ENCODE assay signal across 21 mouse cellular contexts in the genomic region with DNA sequence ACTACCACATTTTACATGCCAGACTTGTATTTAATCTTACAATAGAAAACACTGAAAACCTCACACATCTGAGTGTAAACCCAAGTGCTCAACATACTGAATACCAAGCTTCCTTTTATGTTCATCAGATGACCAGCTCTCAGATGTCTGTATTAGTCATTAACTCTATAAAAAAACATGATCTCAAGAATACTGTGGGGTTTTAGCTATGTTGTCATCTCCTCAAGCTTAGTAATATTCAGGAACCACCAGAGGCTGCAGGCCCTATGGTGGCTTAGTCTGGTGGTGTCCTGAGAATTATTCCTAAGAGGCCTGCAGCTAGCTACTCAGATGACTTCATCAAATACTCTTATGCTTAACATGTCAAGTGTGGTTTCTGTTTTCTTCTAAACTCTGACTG. TPM values are rescaled to one million over a fixed set of nuclear protein-coding genes. Genes with fewer than 3 reads are reported as not detected.
"Had no signal": no experiment of that assay in that cellular context is flagged by ENCODE, and none has a peak within 500 bp of the region (broad histone marks: within the 10 kb centered on the region; RNA-seq: fewer than 3 reads in every experiment).

No protein-coding gene starts in this region.

- H3K36me3 ChIP-seq: limb, embryonic 15.5 days; liver, embryonic 12.5 days; midbrain, embryonic 15.5 days; neural tube, embryonic 13.5 days had no signal

- DNase-seq: kidney, postnatal 25 days; lung, embryonic 14.5 days; lung, postnatal 10 days; lung, postnatal 4 days; right cerebral cortex, postnatal 14 days; thymus, postnatal 4 days had no signal

- H3K27ac ChIP-seq: left cerebral cortex, adult 2 months; limb, embryonic 15.5 days; liver, embryonic 12.5 days; midbrain, embryonic 15.5 days; neural tube, embryonic 13.5 days had no signal

- ATAC-seq: liver, embryonic 12.5 days; midbrain, embryonic 15.5 days had no signal

- H3K4me3 ChIP-seq: left cerebral cortex, adult 2 months; limb, embryonic 15.5 days; liver, embryonic 12.5 days; megakaryocyte, embryonic 14.5 days; midbrain, embryonic 15.5 days; neural tube, embryonic 13.5 days had no signal

RNA-seq across cellular contexts. Expression of a gene that starts 36.7 kb away (rescaled TPM):
- total RNA-seq: layer of hippocampus, postnatal 25 days; left cerebral cortex, adult 2 months; monocyte, adult 5-6 weeks had no signal
- polyA plus RNA-seq: limb, embryonic 11.5 days; limb, embryonic 15.5 days; liver, embryonic 12.5 days; liver, embryonic 16.5 days; lung, embryonic 14.5 days; midbrain, embryonic 11.5 days; midbrain, embryonic 15.5 days; neural tube, embryonic 13.5 days; spleen, adult 2 months; stomach, embryonic 16.5 days had no signal

RNA-seq across cellular contexts. Expression of a gene that starts 54.7 kb away (rescaled TPM):
- total RNA-seq: layer of hippocampus, postnatal 25 days; left cerebral cortex, adult 2 months; left cerebral cortex, postnatal 25 days had no signal
- polyA plus RNA-seq: kidney, embryonic 16.5 days; limb, embryonic 11.5 days; limb, embryonic 15.5 days; liver, embryonic 12.5 days; liver, embryonic 16.5 days; lung, embryonic 14.5 days; midbrain, embryonic 11.5 days; midbrain, embryonic 15.5 days; neural tube, embryonic 13.5 days; spleen, adult 2 months; stomach, embryonic 16.5 days had no signal
